Mouse (Mus musculus) lung, postnatal 10 days (tissue): Measurements from ENCODE around the gene Prrt4.

Experiments
- DNase-seq: peaks from one replicate; pipeline ENCODE4 v3.0.0; 2021

Prrt4 gene

DNA sequence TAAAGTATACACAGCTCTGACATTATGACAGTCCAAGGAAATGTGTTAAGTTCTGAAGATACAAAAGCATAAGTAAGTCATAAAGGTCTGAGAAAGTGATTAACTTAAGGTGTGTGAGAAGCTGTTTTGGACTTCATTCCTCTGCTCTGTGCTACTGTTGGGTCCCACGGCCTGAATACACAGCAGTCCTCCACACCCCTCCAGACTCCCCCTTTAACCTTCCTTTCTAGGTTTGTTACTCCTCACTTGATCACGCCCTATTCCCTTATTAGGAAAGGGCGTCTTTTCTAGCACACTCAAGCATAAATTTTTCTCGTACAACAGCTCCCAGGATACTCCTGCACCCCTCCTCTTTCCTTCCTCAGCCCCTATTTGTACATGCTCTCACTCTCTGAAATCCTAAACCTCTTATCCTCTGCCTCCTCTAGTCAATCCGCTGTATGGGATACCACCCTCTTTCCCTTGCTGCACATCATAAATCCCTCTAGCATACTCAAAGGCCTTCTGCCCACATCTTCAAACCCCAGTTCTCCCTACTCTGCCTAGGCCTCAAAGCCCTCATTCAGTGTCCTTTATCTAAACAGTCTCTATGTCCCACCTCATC, 31.9 kb downstream of the Prrt4 start:
- DNase-seq, result no peak

DNA sequence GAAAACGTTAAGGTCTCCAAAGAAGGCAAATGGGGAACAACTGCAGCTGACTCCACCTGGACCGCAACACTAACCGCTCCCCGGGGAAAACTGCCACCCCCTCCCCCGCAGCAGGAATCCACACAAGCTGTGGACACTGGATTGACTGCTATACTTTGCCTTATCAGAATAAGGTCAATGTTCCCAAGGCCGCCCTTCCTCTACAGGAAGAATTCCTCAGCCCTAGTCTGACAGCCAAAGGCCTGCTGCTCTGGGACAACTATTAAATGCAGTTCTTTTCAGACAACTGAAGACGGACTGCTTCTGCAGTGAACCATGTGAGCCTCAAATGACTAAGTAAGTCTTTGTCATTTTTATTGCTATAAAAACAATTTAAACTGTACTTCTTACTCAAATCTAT, 32.7 kb downstream of the Prrt4 start:
- no peak for DNase-seq

DNA sequence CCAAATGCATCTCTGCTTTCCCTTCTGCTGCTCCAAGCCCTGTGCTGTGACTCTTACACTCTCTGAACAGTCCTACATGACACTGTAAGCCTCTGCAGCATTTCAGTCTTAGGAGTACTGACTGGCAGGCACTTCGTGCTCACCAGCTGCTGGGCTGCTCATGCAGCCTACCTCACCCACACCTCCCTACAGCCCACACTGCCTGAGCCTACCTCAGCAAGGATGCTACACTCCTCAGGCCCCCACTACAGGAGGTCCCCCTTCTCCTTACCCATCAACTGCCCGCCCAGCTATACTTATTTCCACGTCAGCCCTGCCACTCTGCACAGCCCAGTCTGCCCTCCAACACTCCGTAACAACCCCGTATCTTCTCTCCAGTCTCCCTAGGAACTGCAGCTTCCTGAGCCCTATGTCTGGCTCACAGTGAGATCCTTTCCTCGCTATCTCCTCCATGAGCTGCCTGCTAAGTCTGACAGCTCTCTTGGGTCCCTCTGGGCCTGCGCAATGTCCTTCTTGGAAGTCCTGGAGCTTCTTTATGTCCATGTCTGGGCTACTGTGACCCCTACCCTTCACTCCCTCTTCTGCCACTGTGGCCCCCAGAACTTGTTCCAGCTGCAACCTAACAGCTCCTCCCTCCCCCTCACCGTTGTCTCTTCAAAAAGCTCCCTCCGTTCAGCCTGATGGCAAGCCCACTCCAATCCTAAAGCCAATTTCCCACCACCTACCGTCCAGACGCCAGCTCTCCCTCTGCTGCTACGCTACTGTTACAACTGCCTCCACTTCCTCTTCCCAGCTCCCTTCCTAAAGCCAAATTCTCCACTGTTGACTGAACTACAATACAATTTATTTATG, 33.7 kb downstream of the Prrt4 start:
- no peak for DNase-seq

DNA sequence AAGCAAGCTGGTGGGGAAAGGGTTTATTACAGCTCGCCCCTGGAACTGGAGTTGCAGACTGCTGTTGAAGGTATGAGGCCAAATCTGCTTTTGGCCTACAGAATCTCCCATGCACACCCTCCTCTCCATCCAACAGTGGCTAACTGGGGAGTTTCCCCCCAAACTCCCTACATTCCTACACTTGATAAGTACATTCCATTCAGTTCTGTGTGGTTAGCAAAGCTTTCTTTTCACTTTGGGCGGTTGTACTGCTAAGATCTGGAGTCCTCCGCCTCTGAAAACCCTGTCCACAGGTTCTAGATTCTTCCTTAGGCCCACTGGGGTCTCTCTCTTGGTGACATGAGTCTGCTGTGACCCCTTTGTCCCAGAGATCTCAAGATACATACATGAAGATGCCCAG, 34.4 kb downstream of the Prrt4 start:
- DNase-seq, result no peak

DNA sequence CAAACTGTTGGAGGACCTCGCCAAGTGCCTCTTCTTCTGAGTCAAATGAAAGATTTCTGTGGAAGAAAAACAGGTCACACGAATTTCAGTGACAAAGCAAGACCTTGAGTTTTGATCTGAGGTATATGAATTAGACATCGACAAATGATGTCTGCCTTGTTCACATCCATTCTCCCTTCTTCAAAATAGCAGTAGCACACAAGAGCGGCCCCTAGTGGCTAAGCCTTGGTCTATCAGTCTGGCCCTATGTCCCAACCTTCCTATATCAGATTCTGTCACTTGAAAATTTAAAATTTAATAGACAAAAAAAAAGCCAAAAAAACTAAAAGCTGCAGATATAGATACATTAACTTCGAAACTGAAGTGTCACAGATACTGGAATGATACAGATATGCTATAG, 35.8 kb downstream of the Prrt4 start:
- DNase-seq, result peak; percentile 68

DNA sequence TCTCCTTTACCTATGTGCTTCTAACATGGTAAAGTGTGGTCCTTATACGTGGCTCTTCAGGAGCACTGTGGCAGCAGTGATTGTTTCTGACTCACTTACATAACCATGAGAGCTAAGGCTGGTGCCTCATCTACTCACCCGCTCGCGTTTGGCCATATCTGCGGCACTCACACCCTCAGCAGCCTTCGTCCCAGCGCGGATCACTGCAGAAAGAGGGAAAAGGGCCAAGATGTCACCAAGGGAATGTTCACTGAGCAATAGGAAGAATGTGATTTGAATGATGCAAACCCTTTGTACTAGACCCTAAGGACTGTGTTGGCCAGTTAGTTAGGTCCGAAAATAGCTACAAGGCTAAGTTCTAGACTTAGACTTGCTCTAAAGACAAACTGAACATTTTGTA, 41.9 kb downstream of the Prrt4 start:
- DNase-seq, result no peak

DNA sequence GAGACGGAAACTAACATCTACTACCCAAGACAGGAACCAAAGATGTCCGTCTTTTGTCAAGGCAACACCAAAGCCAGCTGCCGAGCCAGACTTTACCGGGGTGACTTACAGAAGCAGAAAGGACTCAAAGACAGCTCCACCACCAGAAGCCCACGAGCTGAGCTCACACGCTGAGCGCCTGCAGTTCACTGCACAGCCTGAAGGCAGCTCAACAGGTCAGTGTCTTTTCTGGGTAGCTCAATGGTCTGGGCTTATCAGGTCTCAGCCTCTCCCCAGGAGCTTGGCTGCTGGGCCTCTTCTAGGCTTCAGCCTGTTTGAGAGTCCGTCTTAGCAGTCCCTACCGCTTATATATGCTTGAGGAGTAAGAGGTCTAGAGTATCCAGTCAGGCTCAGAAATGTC, 46.3 kb downstream of the Prrt4 start:
- no peak for DNase-seq

DNA sequence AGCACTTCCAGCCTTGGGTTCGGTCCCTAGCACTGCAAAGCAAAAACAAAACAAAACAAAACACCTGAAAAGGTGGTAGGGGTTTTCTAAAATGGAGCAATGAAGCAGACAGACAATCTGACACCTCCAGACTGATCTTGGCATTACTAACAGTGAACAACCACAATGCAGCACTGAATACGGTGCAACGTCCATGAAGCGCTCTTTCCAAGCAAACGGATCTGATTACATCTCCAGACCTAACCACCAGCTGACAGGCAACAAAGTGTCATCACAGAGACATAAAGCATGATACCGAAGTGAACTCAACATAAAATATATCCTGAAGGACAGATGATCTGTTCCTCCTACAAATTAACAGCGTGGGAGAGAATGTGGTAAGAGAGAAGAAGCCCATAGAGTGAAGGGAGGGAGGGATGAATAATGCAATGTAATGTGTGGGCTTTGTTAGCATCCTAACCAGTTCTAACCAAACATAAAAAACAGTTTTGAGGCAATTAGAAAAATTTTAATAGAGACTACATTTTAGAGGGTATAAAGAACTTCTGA, 52.4 kb downstream of the Prrt4 start:
- DNase-seq, result no peak

DNA sequence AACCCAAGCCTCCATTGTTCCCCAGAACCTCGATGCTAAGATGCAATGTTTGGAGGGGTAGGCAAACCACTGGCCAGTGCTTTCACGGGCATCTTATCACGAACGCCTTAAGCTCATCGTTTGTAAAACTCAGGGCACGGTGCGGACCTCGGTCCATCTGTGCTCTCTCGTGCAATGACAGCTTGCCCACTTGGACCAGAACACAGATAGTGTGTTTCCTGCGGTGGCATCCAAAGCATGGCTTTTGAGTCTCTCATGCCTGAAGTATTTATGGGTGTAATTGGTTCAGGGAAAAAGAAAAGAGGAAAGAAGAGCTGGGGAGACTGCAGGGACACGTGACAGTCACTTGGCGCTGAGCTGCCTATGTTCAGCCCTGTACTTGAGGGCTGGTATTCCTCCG, 59.4 kb downstream of the Prrt4 start:
- DNase-seq, result no peak
